Mouse (Mus musculus) liver, embryonic 15.5 days (tissue): ENCODE data around the gene Nfic. TPM values are rescaled to one million over a fixed set of nuclear protein-coding genes. Genes with fewer than 3 reads are reported as not detected.

Source experiments
- ATAC-seq: fragments of 200-750 bp; cut with Nextera tagmentation; 2 replicates; pipeline ENCODE4 v1.8.0; 2017; ENCODE audit warnings: moderate number of reproducible peaks, mild to moderate bottlenecking, moderate library complexity; ENCODE audit not compliant: insufficient read depth
- H3K27ac ChIP-seq: fragments of 300-500 bp; sonication (generic); replicated peaks from 2 replicates; pipeline ENCODE4 v1.5.1; 2015; ENCODE audit warnings: mild to moderate bottlenecking, inconsistent platforms
- H3K27me3 ChIP-seq: fragments of 300-500 bp; sonication (generic); 2 replicates; pipeline ENCODE4 v1.6.1; 2015; ENCODE audit warnings: mild to moderate bottlenecking, inconsistent platforms
- H3K36me3 ChIP-seq: fragments of 300-500 bp; sonication (generic); replicated peaks from 2 replicates; pipeline ENCODE4 v1.6.1; 2015; ENCODE audit warnings: moderate library complexity, mild to moderate bottlenecking, inconsistent platforms
- H3K4me1 ChIP-seq: fragments of 300-500 bp; sonication (generic); replicated peaks from 2 replicates; pipeline ENCODE4 v1.6.1; 2015; ENCODE audit warnings: inconsistent platforms
- H3K4me2 ChIP-seq: fragments of 300-500 bp; sonication (generic); 2 replicates; pipeline ENCODE4 v1.6.1; 2015; ENCODE audit warnings: moderate library complexity, mild to moderate bottlenecking, inconsistent platforms
- H3K4me3 ChIP-seq: fragments of 300-500 bp; sonication (generic); replicated peaks from 2 replicates; pipeline ENCODE4 v1.5.1; 2015; ENCODE audit warnings: mild to moderate bottlenecking, inconsistent platforms
- H3K9ac ChIP-seq: fragments of 300-500 bp; sonication (generic); 2 replicates; pipeline ENCODE4 v1.6.1; 2015; ENCODE audit warnings: moderate library complexity, mild to moderate bottlenecking, inconsistent platforms
- H3K9me3 ChIP-seq: fragments of 300-500 bp; sonication (generic); replicated peaks from 2 replicates; pipeline ENCODE4 v1.6.1; 2016; ENCODE audit warnings: inconsistent platforms
- WGBS: fragments of 180-500 bp; shearing (Covaris S2); methylation state at CpG from one replicate; pipeline ENCODE4 v1.1.7; 2015; ENCODE audit warnings: mixed read lengths; ENCODE audit not compliant: insufficient replicate concordance; 5-methylcytosine and 5-hydroxymethylcytosine counted together
- polyA plus RNA-seq: library from polyadenylated mRNA; unstranded; fragments of >200 nt; fragmentation: Nextera tagmentation; extraction: Ambion mirVana; gene quantifications from 2 replicates; pipeline ENCODE4 v1.2.1, GENCODE M21; 2015

The Nfic gene
- polyA plus RNA-seq, 1 experiment from 2014 or later = 11.5 TPM

DNA sequence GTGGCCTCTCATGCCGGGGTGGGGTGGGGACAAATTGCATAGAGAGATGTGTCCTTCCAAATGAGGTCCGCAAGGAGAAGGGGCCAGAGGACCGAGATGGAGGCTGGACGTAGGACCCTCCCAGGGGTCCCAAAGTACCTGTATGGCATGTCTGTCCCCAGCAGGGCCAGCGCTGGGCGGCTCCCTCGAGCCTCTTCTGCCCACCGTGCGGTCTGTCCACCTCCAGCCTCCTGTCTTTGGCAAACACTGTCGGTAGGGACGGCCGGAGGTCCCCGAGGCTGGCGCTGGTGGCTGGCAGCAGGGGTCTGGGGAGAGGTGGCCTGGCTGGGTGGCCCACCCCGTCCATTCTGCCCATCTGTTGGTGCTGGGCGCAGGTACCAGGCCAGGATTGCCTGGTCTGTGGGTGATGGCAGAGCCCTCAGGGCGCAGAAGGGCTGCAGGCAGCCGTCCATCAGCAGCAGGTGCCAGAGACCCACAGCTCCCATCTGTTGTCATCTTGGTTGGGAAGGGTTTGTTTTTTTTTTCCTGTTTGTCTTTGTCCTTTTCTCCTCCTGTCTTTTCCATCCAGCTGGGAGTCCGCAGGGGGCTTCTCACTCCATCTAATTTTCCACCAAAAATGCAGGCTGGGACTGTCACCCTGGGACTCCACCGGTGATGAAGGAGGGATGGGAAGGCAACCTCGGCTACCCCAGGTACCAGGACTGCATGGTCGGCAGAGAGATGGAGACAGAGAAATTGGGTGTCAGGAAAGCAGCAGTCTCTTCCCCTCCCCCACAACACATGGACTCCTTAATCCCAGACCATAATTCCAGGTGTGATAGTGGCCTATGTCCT, 54.8 kb downstream of the Nfic start:
- Histone ChIP-seq H3K9ac (no peak overlapping the region), H3K4me2 (no peak overlapping the region), H3K4me3 (no peak overlapping the region)

DNA sequence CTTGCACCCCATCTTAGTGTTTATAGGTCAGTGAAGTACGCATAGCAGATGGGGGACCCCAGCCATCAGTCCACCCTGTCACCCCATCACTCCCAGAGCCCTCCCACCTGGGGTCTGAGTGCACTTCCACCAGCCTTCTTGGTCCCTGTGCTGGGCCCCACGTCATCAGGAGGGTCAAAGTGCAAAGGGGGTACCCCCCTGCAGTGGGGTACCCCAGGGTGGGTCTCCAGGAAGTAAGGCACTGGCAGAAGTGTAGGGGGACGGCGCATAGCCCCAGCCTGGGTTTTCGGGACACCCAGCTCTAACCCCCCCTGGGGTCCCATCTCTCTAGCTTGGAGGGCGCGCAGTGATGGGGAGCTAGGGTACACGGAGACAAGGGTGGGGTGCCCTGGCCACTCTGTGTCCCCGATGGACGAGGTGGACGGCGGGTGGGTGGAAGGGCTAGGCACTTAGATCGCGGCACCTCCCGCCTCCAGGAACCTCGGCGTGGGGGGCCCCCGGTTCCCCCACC, 55.6 kb downstream of the Nfic start:
- Histone ChIP-seq H3K36me3 (peaks cover 17% of the 10 kb centered on the region), H3K4me3 (no peak overlapping the region), H3K27me3 (peaks cover 26% of the 10 kb centered on the region), H3K9me3 (no peaks in the 10 kb centered on the region), H3K27ac (no peak overlapping the region), H3K4me1 (peaks cover 37% of the 10 kb centered on the region), H3K4me2 (no peak overlapping the region), H3K9ac (no peak overlapping the region)
- no peak for ATAC-seq
- WGBS = 78% methylated on average over 18 of the region's 18 CpGs

More for the DNA sequence above, 54.8 kb downstream of the Nfic start:
- peaks cover 43% of the 10 kb centered on the region for H3K4me1 ChIP-seq
- no peak for ATAC-seq
- H3K36me3 ChIP-seq = peaks cover 17% of the 10 kb centered on the region
- peaks cover 32% of the 10 kb centered on the region for H3K27me3 ChIP-seq
- WGBS = 79% methylated on average over 22 of the region's 22 CpGs
- no peak overlapping the region for H3K27ac ChIP-seq
- H3K9me3 ChIP-seq = no peaks in the 10 kb centered on the region

DNA sequence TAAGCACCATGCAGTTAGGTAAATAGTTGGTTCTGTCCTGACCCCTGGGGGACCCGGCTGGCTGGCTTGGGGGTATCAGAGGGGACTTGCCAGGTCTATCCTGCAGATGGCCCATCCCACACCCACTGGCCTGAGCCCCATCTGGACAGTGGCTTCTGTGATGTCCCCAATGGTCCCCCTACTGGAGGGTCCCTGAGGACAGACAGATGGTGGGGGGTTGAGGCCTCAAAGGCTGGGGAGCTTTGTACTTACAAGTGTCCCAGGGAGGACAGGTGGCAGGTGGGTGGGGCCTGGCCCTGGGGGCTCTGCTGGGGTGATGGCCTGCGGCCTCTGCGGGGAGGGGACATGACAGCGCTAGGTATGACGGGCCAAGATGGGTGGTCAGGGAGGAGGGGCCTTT, 56.1 kb downstream of the Nfic start:
- ATAC-seq = no peak
- H3K4me3 ChIP-seq = no peak overlapping the region
- peaks cover 17% of the 10 kb centered on the region for H3K36me3 ChIP-seq
- H3K27ac ChIP-seq = no peak overlapping the region
- peaks cover 32% of the 10 kb centered on the region for H3K4me1 ChIP-seq
- 76% methylated on average over 5 of the region's 5 CpGs for WGBS
- no peak overlapping the region for H3K9ac ChIP-seq
- no peaks in the 10 kb centered on the region for H3K9me3 ChIP-seq
- H3K27me3 ChIP-seq = peaks cover 21% of the 10 kb centered on the region
- no peak overlapping the region for H3K4me2 ChIP-seq

DNA sequence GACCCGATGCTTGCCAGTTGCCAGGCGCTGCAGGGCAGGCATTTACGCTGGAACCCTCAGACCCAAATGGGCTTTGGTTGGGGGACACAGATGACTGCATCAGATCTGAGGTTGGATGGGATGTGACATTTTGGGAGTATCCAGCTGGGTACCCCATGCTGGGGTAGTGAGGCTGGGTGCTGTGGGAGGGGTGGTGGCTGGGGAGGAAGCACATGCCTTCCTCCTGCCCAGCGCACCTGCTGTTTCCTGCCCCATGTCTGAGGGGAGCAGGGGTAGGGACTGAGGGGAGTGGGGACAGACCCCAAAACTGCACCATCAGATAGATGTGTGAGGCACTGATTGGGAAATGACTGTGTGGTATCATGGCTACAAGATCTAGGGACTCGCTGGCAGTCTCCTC, 58.7 kb downstream of the Nfic start:
- H3K4me1 ChIP-seq = peaks cover 32% of the 10 kb centered on the region
- no peaks in the 10 kb centered on the region for H3K9me3 ChIP-seq
- no peak overlapping the region for H3K4me2 ChIP-seq
- no peak for ATAC-seq
- H3K36me3 ChIP-seq = peaks cover 17% of the 10 kb centered on the region
- H3K27me3 ChIP-seq = peaks cover 3% of the 10 kb centered on the region; the same call in 1 of the 2 replicates
- H3K4me3 ChIP-seq = no peak overlapping the region
- no peak overlapping the region for H3K27ac ChIP-seq
- WGBS = 81% methylated on average over 5 of the region's 5 CpGs
- no peak overlapping the region for H3K9ac ChIP-seq

DNA sequence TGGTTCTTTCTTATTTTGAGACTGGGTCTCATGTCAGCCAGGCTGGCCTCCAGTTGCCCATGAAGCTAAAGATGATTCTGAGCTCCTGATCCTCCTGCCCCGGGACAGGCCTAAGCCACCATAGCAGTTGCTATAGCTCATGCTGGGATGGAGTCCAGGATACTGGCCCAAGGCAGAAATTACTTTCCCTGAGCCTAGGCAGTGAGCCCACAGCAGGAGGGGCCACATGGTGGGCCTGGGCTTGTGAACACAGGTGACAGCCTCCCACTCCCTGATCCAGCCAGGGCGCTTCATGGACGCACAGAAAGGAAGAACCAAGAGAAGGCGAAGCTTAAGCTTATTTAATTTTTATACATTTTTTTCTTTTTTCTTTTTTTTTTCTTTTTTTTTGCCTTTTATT, 59.6 kb downstream of the Nfic start:
- Histone ChIP-seq H3K4me3 (no peak overlapping the region), H3K36me3 (peaks cover 17% of the 10 kb centered on the region), H3K27ac (no peak overlapping the region), H3K4me1 (peaks cover 23% of the 10 kb centered on the region), H3K27me3 (peaks cover 3% of the 10 kb centered on the region; the same call in 1 of the 2 replicates), H3K9ac (no peak overlapping the region), H3K9me3 (no peaks in the 10 kb centered on the region), H3K4me2 (no peak overlapping the region)
- no peak for ATAC-seq
- WGBS = 67% methylated on average over 4 of the region's 4 CpGs

DNA sequence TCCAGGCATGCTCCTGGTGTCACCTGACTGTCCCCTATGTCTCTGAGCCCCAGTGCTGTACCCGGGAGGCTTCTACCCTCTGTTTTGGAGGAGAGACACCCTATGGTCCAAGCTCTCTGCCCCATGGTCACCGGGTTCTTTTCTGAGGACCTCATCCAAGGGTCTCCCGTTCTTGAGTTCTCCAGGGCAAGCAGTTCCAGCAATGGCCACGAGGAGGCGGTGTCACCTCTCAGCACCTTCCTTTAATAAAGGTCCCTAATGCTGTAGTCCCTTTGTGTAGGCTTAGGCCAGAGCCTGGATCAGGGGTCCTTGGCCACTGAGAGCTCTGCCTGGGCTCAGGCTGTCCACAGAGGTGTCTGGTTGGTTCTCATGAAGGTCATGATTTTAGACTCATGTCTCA, 60.3 kb downstream of the Nfic start:
- Histone ChIP-seq H3K4me3 (no peak overlapping the region), H3K36me3 (peaks cover 9% of the 10 kb centered on the region), H3K9ac (no peak overlapping the region), H3K4me2 (no peak overlapping the region), H3K27me3 (no peaks in the 10 kb centered on the region; the same call in 1 of the 2 replicates), H3K27ac (no peak overlapping the region), H3K9me3 (no peaks in the 10 kb centered on the region), H3K4me1 (peaks cover 26% of the 10 kb centered on the region)
- WGBS = 11% methylated on average over 5 of the region's 5 CpGs
- ATAC-seq = no peak

DNA sequence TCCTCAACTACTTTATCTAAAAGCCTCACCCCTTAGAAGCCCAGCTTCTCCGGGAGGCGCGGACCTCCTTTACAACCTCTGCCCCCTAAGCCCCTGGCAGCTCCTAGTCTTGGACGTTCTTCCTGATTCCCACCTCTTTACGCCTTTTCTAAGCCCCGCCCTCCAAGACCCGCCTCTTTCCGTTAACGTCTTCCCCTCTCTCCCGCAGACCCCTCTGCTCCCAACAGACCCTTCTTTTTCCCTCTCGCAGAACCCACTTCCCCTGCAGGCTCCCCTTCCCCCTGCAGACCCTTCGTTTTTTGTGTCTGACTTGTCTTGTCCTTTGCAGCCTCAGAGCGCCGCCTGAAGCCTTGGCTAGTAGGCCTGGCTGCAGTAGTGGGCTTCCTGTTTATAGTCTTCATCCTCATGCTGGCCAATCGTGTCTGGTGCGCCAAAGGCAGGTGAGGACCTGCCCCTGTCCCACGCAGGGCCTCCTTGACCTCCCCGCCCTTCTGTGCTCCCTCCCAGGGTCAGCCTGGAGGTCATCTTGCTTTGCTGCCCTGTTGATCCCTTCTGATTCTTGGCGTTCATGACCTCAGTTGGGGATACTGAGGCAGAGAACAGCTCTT, 61.9 kb downstream of the Nfic start:
- H3K27me3 ChIP-seq = no peaks in the 10 kb centered on the region; the same call in 1 of the 2 replicates
- peaks cover under 1% of the 10 kb centered on the region for H3K36me3 ChIP-seq
- H3K4me2 ChIP-seq = peak overlapping the region; percentile 63
- no peaks in the 10 kb centered on the region for H3K9me3 ChIP-seq
- peak overlapping the region; percentile 19; the same call in 1 of the 2 replicates for H3K27ac ChIP-seq
- H3K9ac ChIP-seq = peak overlapping the region; percentile 11; the same call in 1 of the 2 replicates
- WGBS = 7% methylated on average over 19 of the region's 19 CpGs
- peaks cover 42% of the 10 kb centered on the region for H3K4me1 ChIP-seq
- peak overlapping the region; percentile 34 for H3K4me3 ChIP-seq
- no peak for ATAC-seq

DNA sequence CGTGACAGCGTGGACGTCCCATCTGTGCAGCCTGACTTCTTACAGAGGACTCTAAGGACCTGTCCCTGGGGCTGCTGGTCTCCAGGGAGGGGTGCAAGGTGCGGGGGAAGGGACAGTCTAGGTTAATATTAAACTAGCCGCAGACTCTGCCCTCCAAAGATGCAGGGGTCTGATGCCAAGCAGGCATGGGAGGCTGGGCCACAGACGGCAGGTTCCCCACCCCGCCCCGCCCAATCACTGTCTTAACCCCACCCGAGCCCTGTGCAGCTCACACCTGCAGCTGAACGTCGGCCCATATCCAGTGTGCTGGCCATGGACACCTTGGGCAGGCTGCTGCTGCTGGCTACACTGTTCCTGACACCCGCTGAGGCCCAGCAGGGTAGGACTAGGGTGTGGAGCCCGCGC, 62.7 kb downstream of the Nfic start, which contains the start of gene Smim24:
Gene Smim24 (plus strand): TSS at position 271 of the 405 bp plus-strand sequence.
- peak within 1 kb of the TSS; percentile 63 for H3K4me2 ChIP-seq
- WGBS = 41% methylated on average over 14 of the region's 14 CpGs
- H3K27ac ChIP-seq = peak within 1 kb of the TSS; percentile 19; the same call in 1 of the 2 replicates
- peaks cover 9% of the 10 kb centered on the region for H3K36me3 ChIP-seq
- H3K9me3 ChIP-seq = no peaks in the 10 kb centered on the region
- H3K4me3 ChIP-seq = peak within 1 kb of the TSS; percentile 34
- no peaks in the 10 kb centered on the region; the same call in 1 of the 2 replicates for H3K27me3 ChIP-seq
- H3K4me1 ChIP-seq = peaks cover 49% of the 10 kb centered on the region
- no peak for ATAC-seq
- peak within 1 kb of the TSS; percentile 11; the same call in 1 of the 2 replicates for H3K9ac ChIP-seq

DNA sequence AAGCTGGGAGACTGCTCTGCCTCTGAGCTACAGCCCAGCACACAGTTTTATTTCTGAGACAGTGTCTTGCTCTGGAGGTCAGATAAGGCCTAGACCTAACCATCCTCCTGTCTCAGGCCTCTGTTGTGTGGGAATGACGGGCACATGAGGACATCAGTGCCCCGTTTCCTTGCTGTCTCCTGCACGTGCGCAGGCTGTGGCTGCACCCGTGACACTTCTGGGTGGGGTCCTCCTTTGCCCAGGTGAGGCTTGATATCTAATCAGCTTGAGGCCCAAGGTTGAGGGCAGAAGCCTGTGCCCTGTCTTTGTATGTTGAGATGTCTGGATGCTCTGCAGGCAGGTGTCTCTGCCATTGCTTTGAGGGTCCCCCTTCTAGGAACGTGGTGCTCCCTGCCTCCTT, 63.2 kb downstream of the Nfic start:
- Histone ChIP-seq H3K9me3 (no peaks in the 10 kb centered on the region), H3K4me3 (no peak overlapping the region), H3K4me2 (no peak overlapping the region), H3K9ac (no peak overlapping the region), H3K4me1 (peaks cover 49% of the 10 kb centered on the region), H3K36me3 (peaks cover 14% of the 10 kb centered on the region), H3K27ac (no peak overlapping the region), H3K27me3 (no peaks in the 10 kb centered on the region; the same call in 1 of the 2 replicates)
- ATAC-seq = no peak
- 58% methylated on average over 6 of the region's 6 CpGs for WGBS

DNA sequence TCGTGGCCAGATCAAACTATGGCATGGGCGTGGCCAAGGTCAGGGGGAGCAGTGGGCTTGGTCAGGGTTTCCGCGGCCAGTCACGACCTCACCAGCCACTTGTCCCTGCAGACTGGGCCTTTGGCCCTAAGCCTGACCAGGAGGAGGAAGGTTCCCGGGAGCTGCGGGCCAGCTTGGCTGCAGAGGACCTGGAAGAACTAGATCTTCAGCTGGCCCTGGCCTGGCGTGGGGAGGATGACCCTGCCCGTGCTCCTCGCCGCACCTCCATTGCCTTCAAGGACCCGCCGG, 64.8 kb downstream of the Nfic start:
- WGBS = 81% methylated on average over 13 of the region's 13 CpGs
- no peak for ATAC-seq
- H3K4me1 ChIP-seq = peaks cover 60% of the 10 kb centered on the region

More for the DNA sequence above, 64.8 kb downstream of the Nfic start:
- no peaks in the 10 kb centered on the region for H3K9me3 ChIP-seq
- no peak overlapping the region for H3K9ac ChIP-seq
- H3K36me3 ChIP-seq = peaks cover 29% of the 10 kb centered on the region
- no peaks in the 10 kb centered on the region; the same call in 1 of the 2 replicates for H3K27me3 ChIP-seq
- H3K27ac ChIP-seq = no peak overlapping the region
- no peak overlapping the region for H3K4me3 ChIP-seq
- H3K4me2 ChIP-seq = no peak overlapping the region
